Mouse (Mus musculus) limb, embryonic 12.5 days (tissue): ENCODE results near the gene Eral1. TPM values are rescaled to one million over a fixed set of nuclear protein-coding genes. Genes with fewer than 3 reads are reported as not detected.
"Not testable (repeated sequence)": the region's sequence is repeated elsewhere in the genome, so short reads cannot be mapped to it uniquely, and the experiment has no call there.

Experiments used
- ATAC-seq: fragments of 200-750 bp; cut with Nextera tagmentation; 2 replicates; pipeline ENCODE4 v1.8.0; 2017; ENCODE audit warnings: low read depth, moderate TSS enrichment; ENCODE audit not compliant: insufficient number of reproducible peaks, insufficient read depth, low FRiP score, low TSS enrichment
- H3K27ac ChIP-seq: fragments of 300-500 bp; sonication (generic); 2 replicates; pipeline ENCODE4 v1.5.1; 2016; ENCODE audit warnings: mild to moderate bottlenecking, moderate library complexity
- H3K27me3 ChIP-seq: fragments of 300-500 bp; sonication (generic); 2 replicates; pipeline ENCODE4 v1.6.1; 2016; ENCODE audit warnings: mild to moderate bottlenecking, moderate library complexity
- H3K36me3 ChIP-seq: fragments of 300-500 bp; sonication (generic); 2 replicates; pipeline ENCODE4 v1.6.1; 2016; ENCODE audit warnings: mild to moderate bottlenecking, moderate library complexity
- H3K4me1 ChIP-seq: fragments of 300-500 bp; sonication (generic); replicated peaks from 2 replicates; pipeline ENCODE4 v1.6.1; 2016
- H3K4me2 ChIP-seq: fragments of 300-500 bp; sonication (generic); 2 replicates; pipeline ENCODE4 v1.6.1; 2016; ENCODE audit warnings: mild to moderate bottlenecking, moderate library complexity
- H3K4me3 ChIP-seq: fragments of 300-500 bp; sonication (generic); replicated peaks from 2 replicates; pipeline ENCODE4 v1.5.1; 2016; ENCODE audit warnings: mild to moderate bottlenecking
- H3K9ac ChIP-seq: fragments of 300-500 bp; sonication (generic); replicated peaks from 2 replicates; pipeline ENCODE4 v1.6.1; 2016; ENCODE audit warnings: mild to moderate bottlenecking, moderate library complexity
- H3K9me3 ChIP-seq: fragments of 300-500 bp; sonication (generic); 2 replicates; pipeline ENCODE4 v1.6.1; 2016; ENCODE audit warnings: mild to moderate bottlenecking, moderate library complexity
- WGBS: fragments of 180-500 bp; shearing (Covaris S2); methylation state at CpG from one replicate; pipeline ENCODE4 v1.1.7; 2016; 5-methylcytosine and 5-hydroxymethylcytosine counted together
- polyA plus RNA-seq: library from polyadenylated mRNA; unstranded; fragments of >200 nt; fragmentation: Nextera tagmentation; extraction: Ambion mirVana; gene quantifications from 2 replicates; pipeline ENCODE4 v1.2.1, GENCODE M21; 2016

Eral1 gene
- polyA plus RNA-seq, 1 experiment from 2014 or later, result 39.2 TPM

DNA sequence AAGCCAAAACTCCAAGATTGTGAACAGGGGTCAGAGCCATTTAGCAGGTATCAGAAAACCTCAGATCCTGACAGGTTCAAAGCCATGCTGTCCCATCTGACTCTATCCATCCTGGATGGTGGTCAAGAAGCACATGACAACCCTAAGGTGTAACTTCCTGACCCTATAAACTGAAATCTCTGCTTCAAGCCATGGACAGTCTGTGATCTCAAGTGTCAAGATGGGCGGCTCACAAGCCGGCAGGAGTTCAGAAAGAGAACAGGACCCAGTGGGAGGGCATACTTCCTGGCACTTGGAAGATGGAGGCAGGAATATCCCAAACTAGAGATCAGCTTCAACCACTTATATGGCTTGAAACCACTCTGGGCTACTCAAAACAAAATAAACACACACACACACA, 13.5 kb downstream of the Eral1 start:
- H3K4me1 ChIP-seq, result peaks cover 9% of the 10 kb centered on the region
- no peaks in the 10 kb centered on the region for H3K27me3 ChIP-seq
- no peak overlapping the region for H3K4me2 ChIP-seq
- no peak overlapping the region for H3K4me3 ChIP-seq
- H3K36me3 ChIP-seq, result peaks cover 3% of the 10 kb centered on the region; the same call in 1 of the 2 replicates
- H3K9ac ChIP-seq, result no peak overlapping the region
- no peaks in the 10 kb centered on the region for H3K9me3 ChIP-seq
- WGBS, result 54% methylated on average over 2 of the region's 2 CpGs
- H3K27ac ChIP-seq, result no peak overlapping the region
- no peak for ATAC-seq

- no peaks in the 10 kb centered on the region for H3K9me3 ChIP-seq
- 61% methylated on average over 2 of the region's 2 CpGs for WGBS
Measured at GRCm38 (mm10) chr11:78065906-78066305, 14.3 kb downstream of the Eral1 start.

DNA sequence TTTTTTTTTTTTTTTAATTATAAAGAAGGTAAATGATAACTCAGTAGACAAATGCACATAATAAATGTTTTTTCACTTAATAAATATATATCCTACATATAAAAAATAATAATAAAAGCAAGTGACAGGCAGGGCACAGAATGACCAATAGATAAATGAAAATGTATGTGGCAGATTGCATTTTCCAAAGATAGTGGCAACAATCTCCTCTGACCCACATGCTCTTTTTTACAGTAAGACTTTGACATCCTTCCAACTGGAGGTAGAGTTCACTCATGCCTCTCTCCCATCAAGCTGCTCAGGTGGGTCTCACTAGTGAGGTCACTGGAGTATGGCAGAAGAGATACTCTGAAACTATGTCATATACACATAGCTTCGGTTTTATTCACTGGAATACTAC, 17.6 kb downstream of the Eral1 start:
- H3K27me3 ChIP-seq, result no peaks in the 10 kb centered on the region
- no peak for ATAC-seq
- no peak overlapping the region for H3K4me2 ChIP-seq
- no peaks in the 10 kb centered on the region for H3K9me3 ChIP-seq
- H3K4me3 ChIP-seq, result no peak overlapping the region
- WGBS, result 78% methylated on average over 1 of the region's 1 CpGs
- H3K9ac ChIP-seq, result no peak overlapping the region
- peaks cover 15% of the 10 kb centered on the region; the same call in 1 of the 2 replicates for H3K4me1 ChIP-seq
- peaks cover 23% of the 10 kb centered on the region for H3K36me3 ChIP-seq
- no peak overlapping the region for H3K27ac ChIP-seq

More at GRCm38 (mm10) chr11:78065906-78066305, 14.3 kb downstream of the Eral1 start:
- H3K4me2 ChIP-seq, result no peak overlapping the region
- H3K9ac ChIP-seq, result no peak overlapping the region
- no peaks in the 10 kb centered on the region for H3K27me3 ChIP-seq
- H3K4me1 ChIP-seq, result peaks cover 15% of the 10 kb centered on the region
- no peak overlapping the region for H3K27ac ChIP-seq
- ATAC-seq, result no peak
- H3K4me3 ChIP-seq, result no peak overlapping the region
- H3K36me3 ChIP-seq, result peaks cover 3% of the 10 kb centered on the region; the same call in 1 of the 2 replicates

- 55% methylated on average over 9 of the region's 9 CpGs for WGBS
- H3K4me1 ChIP-seq, result peaks cover 15% of the 10 kb centered on the region; the same call in 1 of the 2 replicates
- H3K9me3 ChIP-seq, result no peaks in the 10 kb centered on the region
- H3K4me3 ChIP-seq, result no peak overlapping the region
- H3K4me2 ChIP-seq, result no peak overlapping the region
- no peaks in the 10 kb centered on the region for H3K27me3 ChIP-seq
- no peak overlapping the region for H3K27ac ChIP-seq
- H3K36me3 ChIP-seq, result peaks cover 48% of the 10 kb centered on the region
- no peak overlapping the region for H3K9ac ChIP-seq
- ATAC-seq, result peak; percentile 43; the same call in 1 of the 2 replicates
Measured at GRCm38 (mm10) chr11:78059833-78060757, 20.1 kb downstream of the Eral1 start.

GRCm38 (mm10) chr11:78056946-78057345, 23.2 kb downstream of the Eral1 start:
- H3K4me2 ChIP-seq, result no peak overlapping the region
- H3K27me3 ChIP-seq, result no peaks in the 10 kb centered on the region
- ATAC-seq, result no peak
- H3K9me3 ChIP-seq, result no peaks in the 10 kb centered on the region
- WGBS, result 84% methylated on average over 8 of the region's 8 CpGs
- peaks cover 9% of the 10 kb centered on the region; the same call in 1 of the 2 replicates for H3K4me1 ChIP-seq
- H3K27ac ChIP-seq, result no peak overlapping the region
- peaks cover 72% of the 10 kb centered on the region for H3K36me3 ChIP-seq
- H3K9ac ChIP-seq, result no peak overlapping the region
- H3K4me3 ChIP-seq, result no peak overlapping the region

- no peak overlapping the region for H3K27ac ChIP-seq
- H3K4me3 ChIP-seq, result no peak overlapping the region
- H3K4me1 ChIP-seq, result no peaks in the 10 kb centered on the region
- 92% methylated on average over 8 of the region's 8 CpGs for WGBS
- no peaks in the 10 kb centered on the region for H3K9me3 ChIP-seq
- no peaks in the 10 kb centered on the region for H3K27me3 ChIP-seq
- H3K9ac ChIP-seq, result no peak overlapping the region
- no peak overlapping the region for H3K4me2 ChIP-seq
- H3K36me3 ChIP-seq, result peaks cover 76% of the 10 kb centered on the region
- ATAC-seq, result no peak
Measured at GRCm38 (mm10) chr11:78053078-78053477, 27.1 kb downstream of the Eral1 start.

DNA sequence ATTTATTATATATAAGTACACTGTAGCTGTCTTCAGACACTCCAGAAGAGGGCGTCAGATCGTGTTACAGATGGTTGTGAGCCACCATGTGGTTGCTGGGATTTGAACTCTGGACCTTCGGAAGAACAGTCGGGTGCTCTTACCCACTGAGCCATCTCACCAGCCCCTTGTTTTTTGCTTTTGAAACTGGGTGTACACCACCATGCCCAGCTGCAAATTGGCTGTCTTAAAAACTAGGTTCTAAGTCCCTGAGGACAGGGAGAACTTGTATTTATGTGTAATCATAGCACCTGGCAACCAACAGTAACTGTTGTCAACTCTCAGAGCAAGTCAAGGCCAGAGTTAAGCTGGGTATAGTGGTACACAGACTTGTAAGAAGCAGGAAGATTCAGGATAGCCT, 31.5 kb downstream of the Eral1 start:
- not testable (repeated sequence) for H3K4me2 ChIP-seq, H3K27ac ChIP-seq, H3K4me3 ChIP-seq, H3K27me3 ChIP-seq, H3K4me1 ChIP-seq, ATAC-seq, H3K9ac ChIP-seq, H3K9me3 ChIP-seq
- H3K36me3 ChIP-seq, result peaks cover 41% of the 10 kb centered on the region
- 76% methylated on average over 4 of the region's 4 CpGs for WGBS

DNA sequence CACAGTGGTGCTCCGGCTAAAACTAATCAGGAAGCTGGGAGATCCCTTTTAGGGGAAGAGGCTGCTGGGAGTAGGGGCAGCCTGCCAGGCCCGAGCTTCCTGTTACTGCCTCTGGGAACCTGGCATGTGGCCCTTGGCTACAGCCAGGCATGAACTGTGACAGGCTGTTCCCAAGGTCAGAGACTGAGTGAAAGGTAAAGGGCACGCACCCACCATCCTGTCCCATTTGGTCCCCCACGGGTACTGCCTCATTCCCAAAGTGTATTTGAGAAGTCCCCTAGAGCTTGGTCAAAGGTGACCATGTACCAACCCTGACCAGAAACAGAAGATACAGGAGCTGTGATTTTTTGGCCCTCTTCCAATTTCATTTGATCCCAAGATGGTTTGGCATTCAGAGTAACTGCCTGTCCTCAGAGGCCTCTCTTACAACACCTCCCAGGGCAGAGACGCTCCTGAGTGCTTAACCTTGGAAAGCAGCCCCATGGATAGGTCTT, 35.4 kb downstream of the Eral1 start:
- Histone ChIP-seq H3K27me3 (no peaks in the 10 kb centered on the region), H3K9ac (no peak overlapping the region), H3K4me1 (no peaks in the 10 kb centered on the region), H3K36me3 (peaks cover 20% of the 10 kb centered on the region), H3K4me2 (no peak overlapping the region), H3K9me3 (no peaks in the 10 kb centered on the region), H3K4me3 (no peak overlapping the region), H3K27ac (no peak overlapping the region)
- ATAC-seq, result no peak
- 87% methylated on average over 5 of the region's 5 CpGs for WGBS

DNA sequence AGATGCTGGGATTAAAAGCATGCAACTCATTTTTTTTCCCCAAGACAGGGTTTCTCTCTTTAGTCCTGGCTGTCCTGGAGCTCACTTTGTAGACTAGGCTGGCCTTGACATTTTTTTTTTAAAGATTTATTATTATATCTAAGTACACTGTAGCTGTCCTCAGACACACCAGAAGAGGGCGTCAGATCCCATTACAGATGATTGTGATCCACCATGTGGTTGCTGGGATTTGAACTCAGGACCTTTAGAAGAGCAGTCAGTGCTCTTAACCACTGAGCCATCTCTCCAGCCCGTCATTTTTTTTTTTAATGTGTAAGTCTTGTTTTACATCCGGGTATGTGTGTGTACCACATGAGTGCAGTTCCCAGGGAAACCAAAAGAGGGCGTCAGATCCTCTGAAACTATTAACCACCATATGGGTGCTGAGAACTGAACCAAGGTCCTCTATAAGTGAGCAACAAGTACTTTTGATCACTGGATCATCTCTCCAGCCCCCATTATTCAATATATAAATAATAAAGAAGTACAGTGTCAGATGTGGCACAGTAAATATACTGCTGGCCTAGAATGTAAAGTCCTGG, 37.8 kb downstream of the Eral1 start:
- peaks cover 15% of the 10 kb centered on the region for H3K4me1 ChIP-seq
- H3K9ac ChIP-seq, H3K27me3 ChIP-seq, ATAC-seq, H3K4me3 ChIP-seq, H3K27ac ChIP-seq, H3K4me2 ChIP-seq, H3K9me3 ChIP-seq: not testable (repeated sequence)
- 90% methylated on average over 4 of the region's 4 CpGs for WGBS
- H3K36me3 ChIP-seq, result peaks cover 17% of the 10 kb centered on the region

DNA sequence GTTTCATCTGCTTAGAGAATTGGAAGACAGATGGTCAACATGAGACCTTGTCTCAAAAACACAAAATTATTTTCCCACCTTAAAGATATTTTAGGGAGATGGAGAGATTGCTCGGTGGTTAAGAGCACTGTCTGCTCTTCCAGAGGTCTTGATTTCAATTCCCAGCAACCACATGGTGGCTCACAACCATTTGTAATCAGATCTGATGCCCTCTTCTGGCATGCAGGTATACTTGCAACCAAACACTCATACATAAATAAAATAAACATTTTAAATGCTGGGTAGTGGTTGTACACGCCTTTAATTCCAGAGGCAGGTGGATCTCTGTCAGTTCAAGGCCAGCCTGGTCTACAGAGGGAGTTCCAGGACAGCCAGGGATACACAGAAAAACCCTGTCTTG, 39.3 kb downstream of the Eral1 start:
- no peak overlapping the region for H3K9ac ChIP-seq
- H3K36me3 ChIP-seq, result peaks cover 15% of the 10 kb centered on the region
- H3K4me2 ChIP-seq, result no peak overlapping the region
- H3K9me3 ChIP-seq, result no peaks in the 10 kb centered on the region
- H3K4me3 ChIP-seq, result no peak overlapping the region
- no peak overlapping the region for H3K27ac ChIP-seq
- WGBS, result 64% methylated on average over 2 of the region's 2 CpGs
- peaks cover 19% of the 10 kb centered on the region for H3K4me1 ChIP-seq
- no peak for ATAC-seq
- no peaks in the 10 kb centered on the region for H3K27me3 ChIP-seq
